Mouse (Mus musculus): ENCODE results near the gene Arsg. TPM values are rescaled to one million over a fixed set of nuclear protein-coding genes. Genes with fewer than 3 reads are reported as not detected.
"Not testable (repeated sequence)": the region's sequence is repeated elsewhere in the genome, so short reads cannot be mapped to it uniquely, and the experiment has no call there.

Arsg gene
- total RNA-seq, 2 experiments from 2014 or later: 10.4 to 14.5 TPM

DNA sequence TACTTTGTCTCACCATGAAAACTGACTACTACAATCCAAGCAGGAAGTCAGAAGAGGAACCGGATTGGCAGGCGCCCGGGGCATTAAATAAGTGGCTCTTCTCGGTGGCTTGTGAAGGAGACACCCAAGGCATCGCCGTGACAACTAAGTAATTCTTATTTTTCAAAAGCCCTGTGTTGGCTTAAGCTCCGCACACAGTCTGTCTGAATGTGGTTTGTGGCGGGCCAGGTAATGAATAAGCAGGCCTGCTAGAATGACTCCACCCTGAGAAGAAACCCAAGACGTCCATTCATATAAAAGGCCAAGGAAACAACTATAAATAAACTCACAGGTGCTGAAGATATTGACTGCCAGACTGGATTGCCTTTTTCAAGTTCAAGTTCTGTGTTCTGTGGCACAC lies 142.1 kb downstream of the Arsg start:
- DNase-seq (ENCODE audit: low spot score in 2 of 2): no peak

DNA sequence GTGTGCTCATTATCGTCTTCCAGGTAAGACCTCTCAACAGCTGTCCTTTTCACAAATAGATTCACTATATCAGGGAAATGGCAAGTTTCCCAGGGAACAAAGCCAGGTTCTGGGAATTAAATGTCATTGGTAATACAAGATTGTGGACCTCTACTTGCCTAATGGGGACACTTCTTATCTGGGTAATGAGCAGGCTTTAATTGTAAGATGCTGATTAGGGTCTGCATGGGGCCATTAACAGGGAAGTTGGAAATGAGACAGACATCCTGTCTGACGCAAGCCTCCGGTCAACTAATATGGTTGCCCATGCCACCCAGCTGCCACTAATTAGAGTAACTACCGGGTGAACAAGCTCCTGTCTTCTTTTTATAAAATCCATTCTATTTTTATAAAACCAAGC lies 143.2 kb downstream of the Arsg start:
- no peak for DNase-seq (ENCODE audit: low spot score in 2 of 2)

DNA sequence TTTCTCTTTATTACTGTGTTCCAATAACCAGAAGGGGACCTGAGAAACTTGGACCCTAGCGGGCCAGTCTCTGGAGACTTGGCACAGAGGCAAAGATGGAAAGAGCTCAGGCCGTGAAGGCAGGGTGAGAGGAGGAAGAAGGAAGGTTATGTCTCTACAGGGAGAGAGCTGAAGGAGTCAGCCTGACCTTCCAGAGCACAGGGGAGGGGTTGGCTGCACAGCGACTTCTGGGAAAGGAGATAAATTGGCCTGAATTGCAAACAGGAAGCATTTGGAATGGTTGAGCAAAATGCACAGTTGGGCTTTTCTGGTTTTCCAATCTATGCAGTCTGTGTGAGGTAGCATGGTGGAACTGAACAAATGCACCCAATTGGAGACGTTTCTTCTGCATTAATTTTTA lies 143.6 kb downstream of the Arsg start:
- DNase-seq (ENCODE audit: low spot score in 2 of 2): no peak

DNA sequence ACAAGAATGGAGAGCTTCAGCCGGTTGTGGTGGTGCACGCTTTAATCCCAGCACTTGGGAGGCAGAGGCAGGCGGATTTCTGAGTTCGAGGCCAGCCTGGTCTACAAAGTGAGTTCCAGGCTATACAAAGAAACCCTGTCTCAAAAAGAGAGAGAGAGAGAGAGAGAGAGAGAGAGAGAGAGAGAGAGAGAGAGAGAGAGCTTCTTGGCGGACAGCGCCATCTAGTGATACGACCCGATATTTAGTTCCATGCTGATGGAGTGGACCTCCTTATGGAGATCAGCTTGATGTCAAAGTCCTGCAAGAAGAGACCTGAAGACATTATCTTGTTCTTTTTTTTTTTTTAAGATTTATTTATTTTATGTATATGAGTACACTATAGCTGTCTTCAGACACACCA lies 145.9 kb downstream of the Arsg start:
- not testable (repeated sequence) for DNase-seq (ENCODE audit: low spot score in 2 of 2)

DNA sequence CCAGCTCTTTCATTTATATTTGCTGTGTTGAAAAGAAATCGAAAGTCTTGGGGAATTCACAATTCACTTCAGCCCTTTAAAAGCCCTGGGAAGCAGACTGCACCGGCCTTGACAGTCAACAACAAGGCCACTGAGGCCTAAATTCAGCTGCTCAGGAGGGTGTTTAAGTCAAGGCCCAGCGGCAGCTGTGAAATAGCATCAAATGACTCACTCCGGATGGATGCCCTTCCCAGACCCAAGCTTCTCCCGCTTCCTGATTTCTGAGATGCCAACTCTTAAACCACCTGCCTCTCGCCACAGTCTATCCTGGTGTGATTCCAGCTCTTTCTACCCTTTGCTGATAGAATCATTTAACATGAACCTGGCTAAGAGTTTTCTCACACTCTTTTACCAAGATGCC lies 147.2 kb downstream of the Arsg start:
- DNase-seq (ENCODE audit: low spot score in 2 of 2): no peak

DNA sequence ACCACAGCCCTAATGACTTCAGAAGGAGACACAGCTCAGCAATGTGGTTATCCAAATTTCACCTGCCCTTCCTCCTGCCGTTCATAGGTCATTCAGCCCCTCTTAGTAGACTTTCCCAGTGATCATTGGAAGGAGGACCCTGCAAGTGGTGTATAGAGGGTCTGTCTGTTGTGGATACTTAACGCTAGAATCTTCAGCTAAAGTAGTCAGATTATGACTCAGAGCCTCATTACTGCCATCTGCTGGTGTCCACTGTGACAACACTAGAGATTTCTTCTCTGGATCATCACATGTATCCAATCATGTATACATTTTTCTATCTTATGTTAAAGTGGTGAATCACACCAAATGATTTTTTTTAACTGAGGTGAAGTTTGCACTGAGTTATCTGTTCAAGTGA lies 148.0 kb downstream of the Arsg start:
- no peak for DNase-seq (ENCODE audit: low spot score in 2 of 2)

DNA sequence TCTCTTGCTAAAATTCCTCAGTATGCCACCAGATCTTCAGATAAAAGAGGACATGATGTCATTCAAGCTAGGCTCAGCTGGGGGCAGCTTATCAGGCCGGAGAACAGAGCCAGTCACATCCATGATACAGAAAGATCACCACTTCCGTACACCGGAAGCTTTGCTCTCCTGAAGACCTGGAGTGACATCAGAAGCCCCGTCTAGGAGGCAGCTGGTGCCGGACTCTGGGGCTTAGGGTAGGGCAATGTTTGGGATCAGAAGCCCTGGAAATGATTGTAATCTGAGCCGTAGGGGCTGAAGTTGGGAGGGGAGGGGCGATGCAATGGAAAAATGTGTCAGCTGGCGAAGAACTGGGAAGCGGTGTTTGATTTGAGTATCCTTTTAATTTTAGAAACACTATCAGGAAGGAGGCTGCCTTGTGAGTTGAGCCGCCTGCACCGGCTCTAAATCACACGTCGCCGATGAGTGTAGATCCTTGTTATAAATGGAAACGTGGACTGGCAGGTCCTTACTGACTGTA lies 149.4 kb downstream of the Arsg start:
- no peak for DNase-seq (ENCODE audit: low spot score in 2 of 2)

Small RNAs within 50 kb of the gene (microRNA-seq; reads per million reads assigned to microRNA genes)
- gene Gm25540: not detected

Other genes with a start within 250 kb of the Arsg start
- 10 to 100 TPM; 10.8 to 11.3 TPM for gene Rgs9, start 175.2 kb upstream of the Arsg start, total RNA-seq (2021)
- 10 to 100 TPM; 75.1 to 78.2 TPM for gene Gna13, start 110.5 kb upstream of the Arsg start, total RNA-seq (2021)
- not detected for gene 9930022D16Rik, start 59.5 kb upstream of the Arsg start, total RNA-seq (2021)
- 10 to 100 TPM; 55.7 to 61.1 TPM for gene Amz2, start 47.4 kb upstream of the Arsg start, total RNA-seq (2021)
- gene Slc16a6, start 224 bp downstream of the Arsg start, total RNA-seq (2021): 1 to 10 TPM; 5.7 to 9.0 TPM
- gene Wipi1, start 138.6 kb downstream of the Arsg start, total RNA-seq (2021): 10 to 100 TPM; 51.9 to 53.1 TPM
- 100 to 1,000 TPM; 428 to 430 TPM for gene Prkar1a, start 176.0 kb downstream of the Arsg start, total RNA-seq (2021)
- gene Fam20a, start 248.9 kb downstream of the Arsg start, total RNA-seq (2021): 10 to 100 TPM; 11.8 to 15.7 TPM